ENCODE assay signal across 10 mouse cellular contexts in genomic region chr19:32276817-32277216, GRCm38 (mm10).
DNase-seq lines count a peak whose midpoint lies in the region; ATAC-seq lines count a peak whose summit lies in the region.
"Had no signal": no experiment of that assay in that cellular context is flagged by ENCODE, and none has a peak within 500 bp of the region (broad histone marks: within the 10 kb centered on the region; RNA-seq: fewer than 3 reads in every experiment).

No protein-coding gene starts in this region.

- no peak overlapping the region for H3K9ac ChIP-seq in forebrain, embryonic 14.5 days (ENCODE audit: low read length)

- H3K27ac ChIP-seq in forebrain, embryonic 14.5 days (ENCODE audit: low read depth, low read length): no peak overlapping the region

- WGBS in forebrain, embryonic 14.5 days: 94% methylated on average over 8 of the region's 8 CpGs

- no peak overlapping the region for H3K4me3 ChIP-seq in forebrain, embryonic 14.5 days (ENCODE audit: low read depth, low read length)

- H3K27me3 ChIP-seq in forebrain, embryonic 14.5 days (replicated peaks; ENCODE audit: control insufficient read depth, insufficient read depth, low read length): no peaks in the 10 kb centered on the region

- no peak overlapping the region for H3K4me2 ChIP-seq in forebrain, embryonic 14.5 days (ENCODE audit: low read length)

- no peaks in the 10 kb centered on the region for H3K36me3 ChIP-seq in forebrain, embryonic 14.5 days (ENCODE audit: control insufficient read depth, insufficient read depth, low read length)

- peak; percentile 65 to 70; a peak in 2 of 4 replicates for ATAC-seq in hematopoietic stem cell, adult 5-6 weeks (replicated peaks in 1 of 2; ENCODE audit: insufficient read depth in 1 of 2, low FRiP score in 2 of 2, low TSS enrichment in 1 of 2, low read depth in 1 of 2, poor library complexity in 2 of 2, severe bottlenecking in 2 of 2)
- ATAC-seq in megakaryocyte progenitor cell, adult 5-6 weeks (replicated peaks; ENCODE audit: poor library complexity): peak; percentile 65
- ATAC-seq in forebrain, embryonic 14.5 days: no peak

- intact Hi-C loops in heart, postnatal 36 days (cut with DNase I): no loop called here

- no peaks in the 10 kb centered on the region for H3K4me1 ChIP-seq in forebrain, embryonic 14.5 days (ENCODE audit: control insufficient read depth, insufficient read depth, low read length)

- H3K9me3 ChIP-seq in forebrain, embryonic 14.5 days (replicated peaks; ENCODE audit: control insufficient read depth, low read length): no peaks in the 10 kb centered on the region

- peak; percentile 68 for DNase-seq in CD4-positive helper T cell, adult 2 months (ENCODE audit: low read depth, low spot score)
- peak; percentile 61 for DNase-seq in kidney, postnatal 14 days
- no peak for DNase-seq in forebrain, embryonic 14.5 days (ENCODE audit: low spot score)
- no peak for DNase-seq in heart, postnatal 36 days
- no peak for DNase-seq in left cerebral cortex, adult 11 months (ENCODE audit: low spot score)
- DNase-seq in adrenal gland, adult (ENCODE audit: inconsistent age in 2 of 2, low spot score in 1 of 2): no peak
- DNase-seq: heart, postnatal 14 days; lung, adult 2 months had no signal

Comparison
In these comparisons a context has a peak if more than half of its experiments do, and no peak if none do; other contexts are left out.
1. DNase-seq: peak in CD4-positive helper T cell, adult 2 months (single experiment) and kidney, postnatal 14 days (single experiment); none in forebrain, embryonic 14.5 days (single experiment), heart, postnatal 36 days (0 of 2), left cerebral cortex, adult 11 months (single experiment) and adrenal gland, adult (0 of 2).